Comparison of ENCODE assay signal across 22 mouse cellular contexts in genomic region chr10:85292477-85292855, GRCm38 (mm10).
DNase-seq lines count a peak whose midpoint lies in the region; ATAC-seq lines count a peak whose summit lies in the region.
"Had no signal": no experiment of that assay in that cellular context is flagged by ENCODE, and none has a peak within 500 bp of the region (broad histone marks: within the 10 kb centered on the region; RNA-seq: fewer than 3 reads in every experiment).

No protein-coding gene starts in this region.

- H3K4me3 ChIP-seq in midbrain, embryonic 11.5 days (ENCODE audit: low read depth, low read length): no peak overlapping the region
- no peak overlapping the region for H3K4me3 ChIP-seq in midbrain, embryonic 10.5 days
- no peak overlapping the region for H3K4me3 ChIP-seq in forebrain, embryonic 16.5 days (replicated peaks; ENCODE audit: low read length)
- H3K4me3 ChIP-seq in midbrain, embryonic 14.5 days (replicated peaks; ENCODE audit: low read depth, low read length): no peak overlapping the region
- no peak overlapping the region for H3K4me3 ChIP-seq in liver, embryonic 11.5 days (ENCODE audit: low read depth, low read length)
- no peak overlapping the region for H3K4me3 ChIP-seq in heart, embryonic 11.5 days (ENCODE audit: low read depth, low read length)
- H3K4me3 ChIP-seq: embryonic facial prominence, embryonic 12.5 days; limb, embryonic 12.5 days; liver, embryonic 15.5 days; myocyte had no signal

- H3K27me3 ChIP-seq in midbrain, embryonic 11.5 days (ENCODE audit: control insufficient read depth, insufficient read depth, low read length): no peaks in the 10 kb centered on the region
- H3K27me3 ChIP-seq in midbrain, embryonic 10.5 days (ENCODE audit: low read depth, poor library complexity, severe bottlenecking): no peaks in the 10 kb centered on the region
- no peaks in the 10 kb centered on the region for H3K27me3 ChIP-seq in forebrain, embryonic 16.5 days (replicated peaks; ENCODE audit: control insufficient read depth, insufficient read depth, low read length)
- H3K27me3 ChIP-seq in midbrain, embryonic 14.5 days (ENCODE audit: control insufficient read depth, insufficient read depth, low read length): no peaks in the 10 kb centered on the region
- no peaks in the 10 kb centered on the region for H3K27me3 ChIP-seq in liver, embryonic 11.5 days (replicated peaks; ENCODE audit: control insufficient read depth, insufficient read depth, low read length)
- no peaks in the 10 kb centered on the region; the same call in 1 of the 2 replicates for H3K27me3 ChIP-seq in heart, embryonic 11.5 days (ENCODE audit: control insufficient read depth, insufficient read depth, low read length)
- H3K27me3 ChIP-seq: embryonic facial prominence, embryonic 12.5 days; limb, embryonic 12.5 days; liver, embryonic 15.5 days had no signal

- H3K4me2 ChIP-seq in midbrain, embryonic 11.5 days: no peak overlapping the region
- H3K4me2 ChIP-seq in forebrain, embryonic 16.5 days (ENCODE audit: low read length): no peak overlapping the region
- H3K4me2 ChIP-seq in midbrain, embryonic 14.5 days (ENCODE audit: low read length): no peak overlapping the region
- H3K4me2 ChIP-seq in liver, embryonic 11.5 days: no peak overlapping the region
- H3K4me2 ChIP-seq in heart, embryonic 11.5 days: no peak overlapping the region
- H3K4me2 ChIP-seq: embryonic facial prominence, embryonic 12.5 days; limb, embryonic 12.5 days; liver, embryonic 15.5 days had no signal

- H3K9ac ChIP-seq in midbrain, embryonic 11.5 days (ENCODE audit: low read length): no peak overlapping the region
- no peak overlapping the region for H3K9ac ChIP-seq in forebrain, embryonic 16.5 days (replicated peaks; ENCODE audit: low read depth, low read length)
- H3K9ac ChIP-seq in midbrain, embryonic 14.5 days (replicated peaks; ENCODE audit: low read length): no peak overlapping the region
- no peak overlapping the region for H3K9ac ChIP-seq in liver, embryonic 11.5 days (ENCODE audit: low read depth, low read length)
- H3K9ac ChIP-seq in heart, embryonic 11.5 days (ENCODE audit: low read depth, low read length): no peak overlapping the region
- H3K9ac ChIP-seq: embryonic facial prominence, embryonic 12.5 days; limb, embryonic 12.5 days; liver, embryonic 15.5 days had no signal

- no peaks in the 10 kb centered on the region for H3K4me1 ChIP-seq in midbrain, embryonic 11.5 days (ENCODE audit: control insufficient read depth, insufficient read depth, low read length)
- H3K4me1 ChIP-seq in midbrain, embryonic 10.5 days: 0 out of 2 replicates have a peak, but pooled peaks cover 2% of the 10 kb centered on the region
- peaks cover 13% of the 10 kb centered on the region for H3K4me1 ChIP-seq in forebrain, embryonic 16.5 days (replicated peaks; ENCODE audit: control insufficient read depth, insufficient read depth, low read length)
- H3K4me1 ChIP-seq in midbrain, embryonic 14.5 days (ENCODE audit: control insufficient read depth, insufficient read depth, low read length): peaks cover 14% of the 10 kb centered on the region
- H3K4me1 ChIP-seq in liver, embryonic 11.5 days (replicated peaks; ENCODE audit: control insufficient read depth, insufficient read depth, low read length): no peaks in the 10 kb centered on the region
- no peaks in the 10 kb centered on the region for H3K4me1 ChIP-seq in heart, embryonic 11.5 days (ENCODE audit: control insufficient read depth, insufficient read depth, low read length)
- H3K4me1 ChIP-seq: embryonic facial prominence, embryonic 12.5 days; limb, embryonic 12.5 days; liver, embryonic 15.5 days had no signal

- H3K36me3 ChIP-seq in midbrain, embryonic 11.5 days (ENCODE audit: control insufficient read depth, insufficient read depth, low read length): no peaks in the 10 kb centered on the region
- H3K36me3 ChIP-seq in midbrain, embryonic 10.5 days: no peaks in the 10 kb centered on the region
- H3K36me3 ChIP-seq in forebrain, embryonic 16.5 days (ENCODE audit: control insufficient read depth, insufficient read depth): no peaks in the 10 kb centered on the region
- no peaks in the 10 kb centered on the region for H3K36me3 ChIP-seq in midbrain, embryonic 14.5 days (ENCODE audit: control insufficient read depth, insufficient read depth, low read length)
- H3K36me3 ChIP-seq in liver, embryonic 11.5 days (ENCODE audit: control insufficient read depth, insufficient read depth, low read length): no peaks in the 10 kb centered on the region
- no peaks in the 10 kb centered on the region for H3K36me3 ChIP-seq in heart, embryonic 11.5 days (ENCODE audit: control insufficient read depth, insufficient read depth, low read length)
- H3K36me3 ChIP-seq: embryonic facial prominence, embryonic 12.5 days; limb, embryonic 12.5 days; liver, embryonic 15.5 days had no signal

- no peak overlapping the region for H3K27ac ChIP-seq in midbrain, embryonic 11.5 days (ENCODE audit: low read depth, low read length)
- no peak overlapping the region for H3K27ac ChIP-seq in midbrain, embryonic 10.5 days (replicated peaks)
- H3K27ac ChIP-seq in forebrain, embryonic 16.5 days (ENCODE audit: low read length): no peak overlapping the region
- H3K27ac ChIP-seq in midbrain, embryonic 14.5 days (replicated peaks; ENCODE audit: low read depth, low read length): peak overlapping the region; percentile 33
- no peak overlapping the region for H3K27ac ChIP-seq in liver, embryonic 11.5 days (ENCODE audit: low read depth, low read length)
- H3K27ac ChIP-seq in heart, embryonic 11.5 days (ENCODE audit: low read depth, low read length): no peak overlapping the region
- H3K27ac ChIP-seq: embryonic facial prominence, embryonic 12.5 days; limb, embryonic 12.5 days; liver, embryonic 15.5 days; stomach, postnatal 0 days had no signal

- ATAC-seq in midbrain, embryonic 11.5 days (ENCODE audit: low FRiP score): peak; percentile 77; the same call in 1 of the 2 replicates
- peak; percentile 86 for ATAC-seq in forebrain, embryonic 16.5 days
- ATAC-seq in midbrain, embryonic 14.5 days (ENCODE audit: low FRiP score, low TSS enrichment): peak; percentile 79; the same call in 1 of the 2 replicates
- no peak for ATAC-seq in liver, embryonic 11.5 days (replicated peaks; ENCODE audit: low FRiP score)
- no peak for ATAC-seq in heart, embryonic 11.5 days (replicated peaks; ENCODE audit: insufficient number of reproducible peaks, low FRiP score, low TSS enrichment)
- ATAC-seq: activated CD4-positive, CD25-positive, alpha-beta regulatory T cell, adult 4 months had no signal

- 48% methylated on average over 2 of the region's 2 CpGs for WGBS in midbrain, embryonic 11.5 days
- 74% methylated on average over 2 of the region's 2 CpGs for WGBS in midbrain, embryonic 10.5 days
- WGBS in forebrain, embryonic 16.5 days: 7% methylated on average over 2 of the region's 2 CpGs
- WGBS in midbrain, embryonic 14.5 days: 29% methylated on average over 2 of the region's 2 CpGs
- 91% methylated on average over 2 of the region's 2 CpGs for WGBS in liver, embryonic 11.5 days
- 73% methylated on average over 2 of the region's 2 CpGs for WGBS in heart, embryonic 11.5 days (ENCODE audit: insufficient replicate concordance)

- no peak for DNase-seq in midbrain, embryonic 11.5 days (ENCODE audit: low spot score, missing footprints)
- no peak for DNase-seq in midbrain, embryonic 10.5 days (ENCODE audit: low spot score)
- DNase-seq in midbrain, embryonic 14.5 days: peak; percentile 68
- no peak for DNase-seq in liver, embryonic 11.5 days (ENCODE audit: low spot score)
- no peak for DNase-seq in adipocyte (ENCODE audit: low spot score)
- DNase-seq: adrenal gland, postnatal 25 days; B cell, adult 2 months; cerebellum, adult 9-10 months; heart, postnatal 4 days; kidney, adult 2 months; kidney, postnatal 25 days; layer of hippocampus, adult 9-11 months; lung, postnatal 10 days; thymus, postnatal 4 days had no signal

- no peaks in the 10 kb centered on the region for H3K9me3 ChIP-seq in midbrain, embryonic 11.5 days (ENCODE audit: control insufficient read depth, low read length)
- no peaks in the 10 kb centered on the region for H3K9me3 ChIP-seq in midbrain, embryonic 10.5 days (replicated peaks)
- H3K9me3 ChIP-seq in forebrain, embryonic 16.5 days (ENCODE audit: control insufficient read depth, low read length): no peaks in the 10 kb centered on the region
- no peaks in the 10 kb centered on the region for H3K9me3 ChIP-seq in midbrain, embryonic 14.5 days (ENCODE audit: control insufficient read depth, low read length)
- no peaks in the 10 kb centered on the region for H3K9me3 ChIP-seq in liver, embryonic 11.5 days (ENCODE audit: control insufficient read depth, low read length)
- H3K9me3 ChIP-seq in heart, embryonic 11.5 days (replicated peaks; ENCODE audit: control insufficient read depth, low read length): no peaks in the 10 kb centered on the region
- H3K9me3 ChIP-seq: embryonic facial prominence, embryonic 12.5 days; limb, embryonic 12.5 days; liver, embryonic 15.5 days had no signal

Comparison
In these comparisons a context has a peak if more than half of its experiments do, and no peak if none do; other contexts are left out.
1. ATAC-seq: peak in midbrain, embryonic 11.5 days (single experiment), forebrain, embryonic 16.5 days (single experiment) and midbrain, embryonic 14.5 days (single experiment); none in liver, embryonic 11.5 days (single experiment) and heart, embryonic 11.5 days (single experiment).